Mouse (Mus musculus): ENCODE data around the gene Tmem35b. TPM values are rescaled to one million over a fixed set of nuclear protein-coding genes. Genes with fewer than 3 reads are reported as not detected.

Tmem35b gene
- total RNA-seq, 1 experiment, result 3.7 TPM

DNA sequence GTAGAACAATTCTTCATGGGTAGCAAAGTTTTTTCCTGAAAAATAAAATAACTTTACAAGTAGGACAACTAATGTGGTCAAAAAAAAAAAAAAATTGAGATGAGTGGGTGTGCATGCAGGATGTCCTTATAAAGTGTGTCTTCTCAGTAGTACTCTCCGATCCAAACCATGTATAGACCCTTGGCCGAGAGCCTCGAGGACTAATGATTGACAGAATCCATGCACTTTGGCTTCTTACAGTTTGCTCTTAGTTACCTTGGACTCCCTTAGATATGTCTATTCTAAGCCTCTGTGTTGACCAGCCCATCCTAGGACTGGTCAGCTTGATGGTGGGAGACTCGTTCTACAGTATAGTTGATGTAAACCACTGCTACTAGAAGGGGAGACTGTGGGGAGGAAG is 15.9 kb upstream of the Tmem35b start:
- Histone ChIP-seq H3K27ac (ENCODE audit: insufficient read depth, low read depth, low read length, poor library complexity, severe bottlenecking) (no peak overlapping the region), H3K9me3 (ENCODE audit: control insufficient read depth, insufficient read depth, low read depth, low read length) (no peaks in the 10 kb centered on the region), H3K4me1 (ENCODE audit: control insufficient read depth in 2 of 2, insufficient read depth in 2 of 2, low read length in 2 of 2, poor library complexity in 1 of 2) (no peaks in the 10 kb centered on the region), H3K36me3 (ENCODE audit: control insufficient read depth, insufficient read depth, low read length, poor library complexity, severe bottlenecking) (no peaks in the 10 kb centered on the region), H3K4me3 (ENCODE audit: insufficient read depth in 1 of 2, low read depth in 1 of 2, low read length in 2 of 2, poor library complexity in 1 of 2, severe bottlenecking in 1 of 2) (no peak overlapping the region), H3K9ac (ENCODE audit: insufficient read depth, low read depth, low read length, poor library complexity, severe bottlenecking) (no peak overlapping the region)
- no peak for TF ChIP-seq CHD2 (IDR thresholded peaks at IDR 0.05; ENCODE audit: low read depth, low read length)
- no peak for TF ChIP-seq HCFC1 (IDR thresholded peaks at IDR 0.05; ENCODE audit: borderline replicate concordance, insufficient read depth, low read length)
- TF ChIP-seq ZNF384 (IDR thresholded peaks at IDR 0.05; ENCODE audit: low read depth, low read length), result no peak
- no peak for TF ChIP-seq MAFK (IDR thresholded peaks at IDR 0.05; ENCODE audit: insufficient read depth, low read depth, low read length)
- no peak for TF ChIP-seq ZC3H11A (IDR thresholded peaks at IDR 0.05; ENCODE audit: borderline replicate concordance, low read depth, low read length)
- DNase-seq (ENCODE audit: low read depth, low spot score), result no peak
- in situ Hi-C loops (cut with MboI; ENCODE audit: low sequenced_read_pairs in 2 of 2, unreplicated experiment in 2 of 2), result no loop called here

DNA sequence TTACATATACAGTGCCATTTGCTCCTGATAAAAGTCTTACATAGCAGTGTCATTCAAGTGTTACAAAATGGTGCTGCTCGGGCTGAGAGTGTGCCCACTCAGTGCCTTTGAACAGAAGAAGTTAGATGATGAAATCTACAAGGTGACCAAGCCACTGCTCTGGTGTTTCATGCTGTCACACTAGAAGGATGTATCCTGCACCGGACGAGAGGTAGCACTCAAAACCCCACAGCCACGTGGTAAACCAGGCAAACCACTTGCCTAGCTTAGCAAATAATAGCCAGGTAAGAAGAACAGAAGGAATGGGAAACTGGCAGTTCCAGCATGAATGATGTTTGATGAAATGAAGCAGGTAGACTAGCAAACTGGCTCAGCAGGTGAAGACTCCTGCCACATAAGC is 12.9 kb upstream of the Tmem35b start:
- H3K36me3 ChIP-seq (ENCODE audit: control insufficient read depth, insufficient read depth, low read length, poor library complexity, severe bottlenecking), result no peaks in the 10 kb centered on the region
- TF ChIP-seq MAFK (IDR thresholded peaks at IDR 0.05; ENCODE audit: insufficient read depth, low read depth, low read length) (no peak), CHD2 (IDR thresholded peaks at IDR 0.05; ENCODE audit: low read depth, low read length) (no peak)
- in situ Hi-C loops (cut with MboI; ENCODE audit: low sequenced_read_pairs in 2 of 2, unreplicated experiment in 2 of 2), result no loop called here

DNA sequence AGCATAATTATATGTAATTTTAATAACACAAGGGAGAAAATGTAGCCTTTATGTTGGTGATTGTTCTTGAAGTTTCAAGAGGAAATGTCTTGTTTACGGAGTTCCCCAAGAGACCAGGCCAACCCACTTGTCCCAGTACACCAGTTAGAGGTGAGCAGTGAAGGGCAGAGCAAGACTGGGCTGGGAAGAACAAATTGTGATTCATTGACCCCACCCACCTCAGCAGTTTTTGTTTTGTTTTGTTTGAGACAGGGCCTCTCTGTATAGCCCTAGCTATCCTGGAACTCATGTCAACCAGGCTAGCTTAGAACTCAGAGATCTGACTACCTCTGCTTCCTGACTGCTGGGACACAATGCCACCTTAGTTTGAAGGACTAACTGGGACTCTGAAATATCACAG is 840 bp downstream of the Tmem35b start:
- H3K27ac ChIP-seq (ENCODE audit: insufficient read depth, low read depth, low read length, poor library complexity, severe bottlenecking), result no peak overlapping the region
- H3K4me1 ChIP-seq (ENCODE audit: control insufficient read depth in 2 of 2, insufficient read depth in 2 of 2, low read length in 2 of 2, poor library complexity in 1 of 2), result peaks cover 7 to 14% of the 10 kb centered on the region in 2 experiments; a peak in 3 of 4 replicates
- TF ChIP-seq HCFC1 (IDR thresholded peaks at IDR 0.05; ENCODE audit: borderline replicate concordance, insufficient read depth, low read length) (no peak), MAFK (IDR thresholded peaks at IDR 0.05; ENCODE audit: insufficient read depth, low read depth, low read length) (no peak), ZNF384 (IDR thresholded peaks at IDR 0.05; ENCODE audit: low read depth, low read length) (no peak), CHD2 (IDR thresholded peaks at IDR 0.05; ENCODE audit: low read depth, low read length) (no peak), ZC3H11A (IDR thresholded peaks at IDR 0.05; ENCODE audit: borderline replicate concordance, low read depth, low read length) (no peak)
- in situ Hi-C loops (cut with MboI; ENCODE audit: low sequenced_read_pairs in 2 of 2, unreplicated experiment in 2 of 2), result no loop called here
- no peaks in the 10 kb centered on the region for H3K9me3 ChIP-seq (ENCODE audit: control insufficient read depth, insufficient read depth, low read depth, low read length)
- H3K9ac ChIP-seq (ENCODE audit: insufficient read depth, low read depth, low read length, poor library complexity, severe bottlenecking), result no peak overlapping the region
- peak; percentile 69 for DNase-seq (ENCODE audit: low read depth, low spot score)
- no peak overlapping the region; a peak in 1 of 4 replicates for H3K4me3 ChIP-seq (ENCODE audit: insufficient read depth in 1 of 2, low read depth in 1 of 2, low read length in 2 of 2, poor library complexity in 1 of 2, severe bottlenecking in 1 of 2)
- H3K36me3 ChIP-seq (ENCODE audit: control insufficient read depth, insufficient read depth, low read length, poor library complexity, severe bottlenecking), result peaks cover 4% of the 10 kb centered on the region; the same call in 1 of the 2 replicates

More for the DNA sequence above, 12.9 kb upstream of the Tmem35b start:
- Histone ChIP-seq H3K9me3 (ENCODE audit: control insufficient read depth, insufficient read depth, low read depth, low read length) (no peaks in the 10 kb centered on the region), H3K4me3 (ENCODE audit: insufficient read depth in 1 of 2, low read depth in 1 of 2, low read length in 2 of 2, poor library complexity in 1 of 2, severe bottlenecking in 1 of 2) (no peak overlapping the region), H3K4me1 (ENCODE audit: control insufficient read depth in 2 of 2, insufficient read depth in 2 of 2, low read length in 2 of 2, poor library complexity in 1 of 2) (no peaks in the 10 kb centered on the region), H3K9ac (ENCODE audit: insufficient read depth, low read depth, low read length, poor library complexity, severe bottlenecking) (no peak overlapping the region), H3K27ac (ENCODE audit: insufficient read depth, low read depth, low read length, poor library complexity, severe bottlenecking) (no peak overlapping the region)
- no peak for DNase-seq (ENCODE audit: low read depth, low spot score)

DNA sequence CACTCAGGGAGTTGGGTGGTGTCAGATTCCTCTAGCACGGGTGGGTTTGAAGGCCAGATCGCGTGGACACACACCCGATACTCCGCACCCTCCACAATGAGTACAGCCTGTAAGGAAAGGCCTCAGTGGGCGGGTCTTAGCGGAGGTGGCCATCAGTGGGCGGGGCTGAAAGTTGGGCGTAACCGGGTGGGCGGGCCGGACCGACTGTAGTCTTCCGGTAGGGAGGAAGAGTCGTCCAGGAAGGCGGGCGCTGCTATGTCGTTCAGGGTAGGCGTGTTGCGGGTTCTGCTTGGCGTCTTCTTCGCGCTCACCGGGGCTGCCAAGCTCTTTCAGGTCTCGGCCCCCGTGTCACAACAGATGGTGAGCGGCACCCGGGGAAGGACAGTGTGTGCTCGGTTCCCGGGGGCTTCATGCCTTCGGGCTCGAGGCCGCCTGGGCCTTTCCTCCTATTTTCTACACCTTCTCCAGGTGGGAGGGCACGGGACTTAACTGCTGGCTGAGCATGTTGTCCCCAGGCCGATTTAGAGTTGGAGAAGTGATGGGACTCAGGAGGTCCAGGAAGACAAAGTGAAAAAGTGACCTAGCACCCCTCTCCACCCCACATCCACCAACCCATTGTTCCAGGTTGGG is 2.5 kb downstream of the Tmem35b start:
- DNase-seq (ENCODE audit: low read depth, low spot score), result peak; percentile 89
- H3K27ac ChIP-seq (ENCODE audit: insufficient read depth, low read depth, low read length, poor library complexity, severe bottlenecking), result no peak overlapping the region
- H3K9me3 ChIP-seq (ENCODE audit: control insufficient read depth, insufficient read depth, low read depth, low read length), result no peaks in the 10 kb centered on the region
- peaks cover 7 to 14% of the 10 kb centered on the region in 2 experiments; a peak in 3 of 4 replicates for H3K4me1 ChIP-seq (ENCODE audit: control insufficient read depth in 2 of 2, insufficient read depth in 2 of 2, low read length in 2 of 2, poor library complexity in 1 of 2)
- H3K36me3 ChIP-seq (ENCODE audit: control insufficient read depth, insufficient read depth, low read length, poor library complexity, severe bottlenecking), result peaks cover 4% of the 10 kb centered on the region; the same call in 1 of the 2 replicates
- H3K4me3 ChIP-seq (ENCODE audit: insufficient read depth in 1 of 2, low read depth in 1 of 2, low read length in 2 of 2, poor library complexity in 1 of 2, severe bottlenecking in 1 of 2), result peak overlapping the region; percentile 74 to 76
- TF ChIP-seq ZNF384 (IDR thresholded peaks at IDR 0.05; ENCODE audit: low read depth, low read length), result no peak
- no peak for TF ChIP-seq CHD2 (IDR thresholded peaks at IDR 0.05; ENCODE audit: low read depth, low read length)
- no peak for TF ChIP-seq ZC3H11A (IDR thresholded peaks at IDR 0.05; ENCODE audit: borderline replicate concordance, low read depth, low read length)
- no peak for TF ChIP-seq HCFC1 (IDR thresholded peaks at IDR 0.05; ENCODE audit: borderline replicate concordance, insufficient read depth, low read length)
- no peak for TF ChIP-seq MAFK (IDR thresholded peaks at IDR 0.05; ENCODE audit: insufficient read depth, low read depth, low read length)
- H3K9ac ChIP-seq (ENCODE audit: insufficient read depth, low read depth, low read length, poor library complexity, severe bottlenecking), result peak overlapping the region; percentile 62
- in situ Hi-C loops (cut with MboI; ENCODE audit: low sequenced_read_pairs in 2 of 2, unreplicated experiment in 2 of 2), result no loop called here

Data from ES-E14 (cell line).